Mouse (Mus musculus): ENCODE data around the gene Dpy19l1. TPM values are rescaled to one million over a fixed set of nuclear protein-coding genes. Genes with fewer than 3 reads are reported as not detected.

Gene Dpy19l1
- polyA plus RNA-seq, 1 experiment from 2014 or later = 13.0 TPM

DNA sequence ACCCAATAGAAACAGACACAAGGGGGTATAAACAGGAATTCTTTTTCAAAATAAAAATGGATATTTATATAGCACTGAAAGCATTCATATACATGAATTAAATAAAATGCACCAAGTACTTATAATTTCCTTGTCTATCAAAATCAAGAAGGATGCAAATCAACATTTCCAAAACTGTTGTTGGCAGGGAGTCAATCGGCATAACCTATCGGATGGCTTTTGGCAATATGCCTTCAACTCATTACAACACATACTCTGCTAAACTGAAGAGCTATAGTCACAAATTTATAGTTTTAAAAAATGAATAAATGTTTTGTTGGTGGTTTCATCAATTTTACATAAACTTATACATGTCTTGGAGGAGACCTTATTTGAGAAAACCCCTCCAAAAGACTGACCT lies 25.7 kb downstream of the Dpy19l1 start:
- Histone ChIP-seq H3K27ac (no peak overlapping the region), H3K27me3 (ENCODE audit: insufficient read depth, low read length) (no peaks in the 10 kb centered on the region), H3K9ac (ENCODE audit: low read depth, low read length) (no peak overlapping the region), H3K36me3 (ENCODE audit: insufficient read depth, low read length) (0 out of 2 replicates have a peak, but pooled peaks cover 6% of the 10 kb centered on the region), H3K4me2 (ENCODE audit: low read length) (no peak overlapping the region), H3K9me3 (replicated peaks; ENCODE audit: low read length) (no peaks in the 10 kb centered on the region), H3K4me1 (replicated peaks; ENCODE audit: insufficient read depth, low read length) (no peaks in the 10 kb centered on the region), H3K4me3 (replicated peaks; ENCODE audit: low read depth, low read length) (no peak overlapping the region)
- no peak for TF ChIP-seq CTCF (IDR thresholded peaks at IDR 0.05; ENCODE audit: low read depth)
- ATAC-seq (replicated peaks; ENCODE audit: low FRiP score, low read depth) (no peak), DNase-seq (ENCODE audit: low spot score) (no peak)
- 80% methylated on average over 2 of the region's 2 CpGs for WGBS

DNA sequence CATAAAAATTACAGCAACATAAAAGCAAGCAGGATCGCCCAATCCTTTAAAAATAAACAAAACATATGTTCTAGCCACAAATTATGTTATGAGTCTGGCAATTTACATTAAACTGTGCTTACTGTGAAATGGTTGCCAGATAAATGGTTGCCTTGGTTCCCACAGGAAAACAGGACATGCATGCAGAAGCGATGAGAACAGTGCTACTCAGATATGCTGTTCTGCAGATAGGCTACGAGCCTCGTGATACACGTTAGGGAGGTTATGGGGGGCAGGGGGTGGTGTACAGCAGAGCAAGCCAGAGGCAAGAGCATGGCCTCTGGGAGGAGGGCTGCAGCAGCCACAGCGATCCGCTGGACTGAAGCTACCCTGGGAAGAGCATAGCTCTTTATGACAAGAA lies 29.1 kb downstream of the Dpy19l1 start:
- Histone ChIP-seq H3K4me2 (ENCODE audit: low read length) (no peak overlapping the region), H3K4me3 (replicated peaks; ENCODE audit: low read depth, low read length) (no peak overlapping the region), H3K36me3 (ENCODE audit: insufficient read depth, low read length) (0 out of 2 replicates have a peak, but pooled peaks cover 4% of the 10 kb centered on the region), H3K27me3 (ENCODE audit: insufficient read depth, low read length) (no peaks in the 10 kb centered on the region), H3K4me1 (replicated peaks; ENCODE audit: insufficient read depth, low read length) (no peaks in the 10 kb centered on the region), H3K9me3 (replicated peaks; ENCODE audit: low read length) (no peaks in the 10 kb centered on the region), H3K9ac (ENCODE audit: low read depth, low read length) (no peak overlapping the region), H3K27ac (no peak overlapping the region)
- no peak for DNase-seq (ENCODE audit: low spot score)
- whole genome bisulfite sequencing = 93% methylated on average over 7 of the region's 7 CpGs
- no peak for ATAC-seq (replicated peaks; ENCODE audit: low FRiP score, low read depth)
- TF ChIP-seq CTCF (IDR thresholded peaks at IDR 0.05; ENCODE audit: low read depth) = no peak

DNA sequence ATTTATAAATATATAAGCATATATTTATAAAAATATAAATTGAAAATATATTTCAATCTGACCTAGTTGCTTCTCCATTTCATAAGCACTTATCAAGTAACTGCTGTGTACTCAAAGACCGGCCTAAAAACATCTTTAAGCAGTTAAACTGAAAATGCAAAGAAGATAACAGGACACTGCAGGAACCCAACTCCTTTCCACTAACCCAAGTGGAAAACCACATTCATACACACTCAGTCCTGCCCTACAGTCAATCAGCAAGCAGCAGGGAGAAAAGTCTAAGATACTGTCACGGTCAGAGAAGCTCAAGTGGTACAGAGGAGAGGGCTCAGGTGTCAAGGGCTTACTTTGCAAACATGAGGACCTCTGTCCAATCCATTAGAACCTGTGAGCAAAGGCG lies 30.4 kb downstream of the Dpy19l1 start:
- Histone ChIP-seq H3K27me3 (ENCODE audit: insufficient read depth, low read length) (no peaks in the 10 kb centered on the region), H3K4me3 (replicated peaks; ENCODE audit: low read depth, low read length) (no peak overlapping the region), H3K9ac (ENCODE audit: low read depth, low read length) (no peak overlapping the region), H3K4me2 (ENCODE audit: low read length) (no peak overlapping the region), H3K36me3 (ENCODE audit: insufficient read depth, low read length) (0 out of 2 replicates have a peak, but pooled peaks cover 2% of the 10 kb centered on the region), H3K9me3 (replicated peaks; ENCODE audit: low read length) (no peaks in the 10 kb centered on the region), H3K4me1 (replicated peaks; ENCODE audit: insufficient read depth, low read length) (no peaks in the 10 kb centered on the region), H3K27ac (no peak overlapping the region)
- 68% methylated on average over 3 of the region's 3 CpGs for WGBS
- no peak for DNase-seq (ENCODE audit: low spot score)
- TF ChIP-seq CTCF (IDR thresholded peaks at IDR 0.05; ENCODE audit: low read depth) = no peak
- no peak for ATAC-seq (replicated peaks; ENCODE audit: low FRiP score, low read depth)

DNA sequence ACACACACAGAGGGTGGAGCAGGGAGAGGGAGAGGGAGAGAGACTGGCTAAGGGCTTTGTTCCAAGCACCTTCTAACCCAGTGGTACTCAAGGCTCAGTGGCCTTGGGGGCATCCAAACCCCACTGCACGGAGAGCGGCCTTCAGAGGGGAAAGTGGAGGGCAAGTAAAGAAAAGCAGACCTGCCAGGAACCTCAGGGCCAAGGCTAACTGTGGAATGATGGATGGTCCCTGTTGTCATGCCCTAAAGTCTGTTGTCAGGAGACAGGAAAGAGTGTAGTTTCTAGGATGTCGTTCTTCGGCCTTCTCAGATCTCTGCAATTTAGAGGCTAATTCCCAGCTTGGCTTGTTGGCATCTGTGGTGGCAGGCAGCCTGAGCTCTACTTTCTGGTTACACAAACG lies 32.8 kb downstream of the Dpy19l1 start:
- Histone ChIP-seq H3K4me1 (replicated peaks; ENCODE audit: insufficient read depth, low read length) (no peaks in the 10 kb centered on the region), H3K4me3 (replicated peaks; ENCODE audit: low read depth, low read length) (no peak overlapping the region), H3K36me3 (ENCODE audit: insufficient read depth, low read length) (no peaks in the 10 kb centered on the region), H3K9me3 (replicated peaks; ENCODE audit: low read length) (no peaks in the 10 kb centered on the region), H3K9ac (ENCODE audit: low read depth, low read length) (no peak overlapping the region), H3K4me2 (ENCODE audit: low read length) (no peak overlapping the region), H3K27ac (no peak overlapping the region), H3K27me3 (ENCODE audit: insufficient read depth, low read length) (no peaks in the 10 kb centered on the region)
- TF ChIP-seq CTCF (IDR thresholded peaks at IDR 0.05; ENCODE audit: low read depth) = no peak
- ATAC-seq (replicated peaks; ENCODE audit: low FRiP score, low read depth) (no peak), DNase-seq (ENCODE audit: low spot score) (no peak)
- 47% methylated on average over 5 of the region's 5 CpGs for WGBS

DNA sequence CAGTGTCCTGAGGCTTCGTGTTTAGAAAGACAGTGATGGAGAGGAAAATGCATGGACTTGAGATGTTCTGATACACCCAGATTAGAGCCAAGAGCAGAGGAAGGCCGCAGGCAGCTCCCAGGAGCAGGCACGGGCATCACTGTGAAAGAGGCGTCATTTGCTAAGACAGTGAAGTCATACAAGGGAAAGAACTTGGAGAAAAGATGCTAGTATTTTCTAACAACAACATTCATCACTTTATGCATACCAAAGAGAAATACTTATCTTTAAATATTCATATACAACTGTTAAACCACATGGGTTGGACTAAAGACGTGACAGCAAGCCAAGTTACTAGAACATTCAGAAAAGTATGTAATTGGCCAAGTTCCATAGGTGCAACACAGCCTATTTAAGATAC lies 35.8 kb downstream of the Dpy19l1 start:
- ATAC-seq (replicated peaks; ENCODE audit: low FRiP score, low read depth) (no peak), DNase-seq (ENCODE audit: low spot score) (no peak)
- TF ChIP-seq CTCF (IDR thresholded peaks at IDR 0.05; ENCODE audit: low read depth) = no peak
- H3K27ac ChIP-seq = no peak overlapping the region
- H3K4me3 ChIP-seq (replicated peaks; ENCODE audit: low read depth, low read length) = no peak overlapping the region
- WGBS = 90% methylated on average over 5 of the region's 5 CpGs
- H3K36me3 ChIP-seq (ENCODE audit: insufficient read depth, low read length) = no peaks in the 10 kb centered on the region
- no peaks in the 10 kb centered on the region for H3K9me3 ChIP-seq (replicated peaks; ENCODE audit: low read length)
- no peaks in the 10 kb centered on the region for H3K4me1 ChIP-seq (replicated peaks; ENCODE audit: insufficient read depth, low read length)
- no peaks in the 10 kb centered on the region for H3K27me3 ChIP-seq (ENCODE audit: insufficient read depth, low read length)
- H3K9ac ChIP-seq (ENCODE audit: low read depth, low read length) = no peak overlapping the region
- no peak overlapping the region for H3K4me2 ChIP-seq (ENCODE audit: low read length)

DNA sequence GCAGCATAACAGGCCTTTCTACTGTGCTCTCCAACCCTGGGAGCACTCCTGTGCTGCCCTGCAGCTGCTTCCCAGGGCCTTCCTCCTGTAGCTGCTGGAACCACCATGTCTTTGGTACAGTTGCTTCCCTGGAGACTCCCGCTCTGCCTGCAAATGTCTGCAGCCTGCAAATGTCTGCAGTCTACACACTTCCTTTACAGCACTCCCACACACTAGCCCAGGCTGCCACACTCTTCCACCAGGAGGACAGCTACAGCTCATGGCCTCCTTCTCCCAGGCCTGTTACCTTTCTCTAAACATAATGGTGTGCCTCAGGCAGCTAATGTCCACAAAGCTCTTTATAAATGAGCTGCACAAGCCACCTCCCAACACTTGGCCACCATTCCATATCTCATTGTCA lies 36.3 kb downstream of the Dpy19l1 start:
- no peak for TF ChIP-seq CTCF (IDR thresholded peaks at IDR 0.05; ENCODE audit: low read depth)
- Histone ChIP-seq H3K4me1 (replicated peaks; ENCODE audit: insufficient read depth, low read length) (no peaks in the 10 kb centered on the region), H3K27me3 (ENCODE audit: insufficient read depth, low read length) (no peaks in the 10 kb centered on the region), H3K27ac (no peak overlapping the region), H3K4me2 (ENCODE audit: low read length) (no peak overlapping the region), H3K9ac (ENCODE audit: low read depth, low read length) (no peak overlapping the region), H3K4me3 (replicated peaks; ENCODE audit: low read depth, low read length) (no peak overlapping the region), H3K36me3 (ENCODE audit: insufficient read depth, low read length) (no peaks in the 10 kb centered on the region), H3K9me3 (replicated peaks; ENCODE audit: low read length) (no peaks in the 10 kb centered on the region)
- WGBS = 100% methylated on average over 1 of the region's 1 CpGs
- no peak for DNase-seq (ENCODE audit: low spot score)
- no peak for ATAC-seq (replicated peaks; ENCODE audit: low FRiP score, low read depth)

DNA sequence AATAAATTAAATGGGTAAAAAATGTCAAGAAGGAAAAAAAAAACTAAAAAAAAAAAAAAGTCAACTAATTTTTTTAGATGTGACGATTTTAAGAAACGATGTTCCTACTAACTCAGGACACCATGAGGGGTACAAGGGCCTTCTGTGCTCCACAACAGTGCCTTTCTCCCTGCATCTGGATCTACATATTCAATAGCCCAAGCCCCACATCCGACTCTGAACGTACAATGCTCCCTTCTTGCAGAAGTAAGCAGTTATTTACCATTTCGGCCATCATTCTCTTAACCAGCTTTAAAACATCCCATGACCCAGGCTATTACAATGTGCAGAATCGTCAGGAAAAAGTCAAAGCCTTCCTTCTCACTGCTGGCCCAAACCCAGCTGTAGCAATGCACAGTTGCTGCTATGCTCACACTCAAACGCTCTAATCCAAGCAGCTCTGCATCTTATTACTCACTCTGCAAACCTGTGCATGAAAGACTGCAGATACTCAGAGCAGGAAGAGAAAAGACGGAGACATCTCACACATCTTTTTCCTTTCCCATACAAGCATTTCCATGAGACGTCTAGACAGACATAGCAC lies 41.5 kb downstream of the Dpy19l1 start:
- no peak for TF ChIP-seq CTCF (IDR thresholded peaks at IDR 0.05; ENCODE audit: low read depth)
- no peak overlapping the region for H3K27ac ChIP-seq
- no peaks in the 10 kb centered on the region for H3K27me3 ChIP-seq (ENCODE audit: insufficient read depth, low read length)
- DNase-seq (ENCODE audit: low spot score) (no peak), ATAC-seq (replicated peaks; ENCODE audit: low FRiP score, low read depth) (no peak)
- no peaks in the 10 kb centered on the region for H3K36me3 ChIP-seq (ENCODE audit: insufficient read depth, low read length)
- H3K9ac ChIP-seq (ENCODE audit: low read depth, low read length) = no peak overlapping the region
- H3K9me3 ChIP-seq (replicated peaks; ENCODE audit: low read length) = no peaks in the 10 kb centered on the region
- no peak overlapping the region for H3K4me2 ChIP-seq (ENCODE audit: low read length)
- H3K4me3 ChIP-seq (replicated peaks; ENCODE audit: low read depth, low read length) = no peak overlapping the region
- WGBS = 91% methylated on average over 9 of the region's 9 CpGs
- no peaks in the 10 kb centered on the region for H3K4me1 ChIP-seq (replicated peaks; ENCODE audit: insufficient read depth, low read length)

Measured in kidney, postnatal 0 days (tissue).